Mouse (Mus musculus) lung, adult 10 weeks (tissue): ENCODE data around the gene Ubr2. TPM values are rescaled to one million over a fixed set of nuclear protein-coding genes. Genes with fewer than 3 reads are reported as not detected.

ENCODE experiments used
- polyA plus RNA-seq: library from polyadenylated mRNA; stranded (reverse); fragments of 350-450 nt; fragmentation: Illumina TruSeq; extraction: RNeasy Lipid Tissue Mini Kit (QIAGEN cat#74804); gene quantifications from one replicate; pipeline ENCODE4 v1.2.3, GENCODE M21; 2014; ENCODE audit warnings: low read depth, low replicate concordance; ENCODE audit not compliant: insufficient read depth

Gene Ubr2
- 8.0 TPM for polyA plus RNA-seq

GRCm38 (mm10) chr17:47009898-47010721, at the start of gene Ubr2:
TSS of gene Ubr2 (minus strand) at chr17:47010556.

GRCm38 (mm10) chr17:46910186-46910585, 100.2 kb downstream of the Ubr2 start, which contains the start of gene Prph2:
TSS of gene Prph2 (plus strand) at chr17:46910459.

GRCm38 (mm10) chr17:46890116-46890815, 120.1 kb downstream of the Ubr2 start, which contains the start of gene Tbcc:
TSS of gene Tbcc (plus strand) at chr17:46890684.

Other genes starting within 250 kb of the Ubr2 start
- gene Ptcra, start 246.8 kb downstream of the Ubr2 start, polyA plus RNA-seq, result not detected
- gene 2310039H08Rik, start 237.9 kb downstream of the Ubr2 start, polyA plus RNA-seq, result 25.5 TPM
- 48.3 TPM for gene Rpl7l1, start 227.9 kb downstream of the Ubr2 start, polyA plus RNA-seq
- gene Bicral, start 152.1 kb downstream of the Ubr2 start, polyA plus RNA-seq, result 4.0 TPM
- 21.2 TPM for gene Tbcc, start 119.9 kb downstream of the Ubr2 start, polyA plus RNA-seq
- not detected for gene Prph2, start 100.1 kb downstream of the Ubr2 start, polyA plus RNA-seq